Mouse (Mus musculus) thymus, postnatal 14 days (tissue): Measurements from ENCODE around the gene Adamts17.

Source experiments
- DNase-seq: peaks from one replicate; pipeline ENCODE4 v3.0.0; 2021

Adamts17 gene

GRCm38 (mm10) chr7:66839463-66840007 is at the start of gene Adamts17:
Adamts17 (plus strand) TSS chr7:66839735.
- peak; percentile 93 for DNase-seq

GRCm38 (mm10) chr7:66789860-66790748 is 49.4 kb upstream of the Adamts17 start:
- peak; percentile 11 for DNase-seq

- no peak for DNase-seq
Measured at GRCm38 (mm10) chr7:66791022-66791421, 48.5 kb upstream of the Adamts17 start.

GRCm38 (mm10) chr7:66796909-66797308 is 42.6 kb upstream of the Adamts17 start:
- DNase-seq = no peak

- DNase-seq = no peak
Measured at GRCm38 (mm10) chr7:66797345-66797744, 42.2 kb upstream of the Adamts17 start.

GRCm38 (mm10) chr7:66798826-66799225 is 40.7 kb upstream of the Adamts17 start:
- DNase-seq = no peak

GRCm38 (mm10) chr7:66800784-66801183 is 38.8 kb upstream of the Adamts17 start:
- DNase-seq = no peak

- no peak for DNase-seq
Measured at GRCm38 (mm10) chr7:66801785-66802184, 37.8 kb upstream of the Adamts17 start.

GRCm38 (mm10) chr7:66803798-66804197 is 35.7 kb upstream of the Adamts17 start:
- DNase-seq = no peak

- DNase-seq = no peak
Measured at GRCm38 (mm10) chr7:66806801-66807200, 32.7 kb upstream of the Adamts17 start.

- no peak for DNase-seq
Measured at GRCm38 (mm10) chr7:66810436-66810835, 29.1 kb upstream of the Adamts17 start.

- no peak for DNase-seq
Measured at GRCm38 (mm10) chr7:66811294-66811693, 28.2 kb upstream of the Adamts17 start.

- DNase-seq = no peak
Measured at GRCm38 (mm10) chr7:66812289-66812688, 27.2 kb upstream of the Adamts17 start.

GRCm38 (mm10) chr7:66812737-66813136 is 26.8 kb upstream of the Adamts17 start:
- no peak for DNase-seq

GRCm38 (mm10) chr7:66813172-66813571 is 26.4 kb upstream of the Adamts17 start:
- no peak for DNase-seq

- no peak for DNase-seq
Measured at GRCm38 (mm10) chr7:66815526-66815925, 24.0 kb upstream of the Adamts17 start.

- peak; percentile 81 for DNase-seq
Measured at GRCm38 (mm10) chr7:66820034-66820433, 19.5 kb upstream of the Adamts17 start.

- DNase-seq = no peak
Measured at GRCm38 (mm10) chr7:66830803-66831202, 8.7 kb upstream of the Adamts17 start.

GRCm38 (mm10) chr7:66831295-66831694 is 8.2 kb upstream of the Adamts17 start:
- DNase-seq = no peak

- DNase-seq = peak; percentile 87
Measured at GRCm38 (mm10) chr7:66840008-66840719, 629 bp downstream of the Adamts17 start.

GRCm38 (mm10) chr7:66841165-66841564 is 1.6 kb downstream of the Adamts17 start:
- DNase-seq = peak; percentile 42

GRCm38 (mm10) chr7:66842021-66842420 is 2.5 kb downstream of the Adamts17 start:
- peak; percentile 64 for DNase-seq

GRCm38 (mm10) chr7:66843846-66844245 is 4.3 kb downstream of the Adamts17 start:
- no peak for DNase-seq

- DNase-seq = no peak
Measured at GRCm38 (mm10) chr7:66846582-66846981, 7.0 kb downstream of the Adamts17 start.
